Comparison of ENCODE assay signal across 21 mouse cellular contexts in genomic region chr17:27122701-27123100, GRCm38 (mm10). TPM values are rescaled to one million over a fixed set of nuclear protein-coding genes. Genes with fewer than 3 reads are reported as not detected.
DNase-seq lines count a peak whose midpoint lies in the region; TF ChIP-seq lines count a peak whose summit lies in the region.
"Had no signal": no experiment of that assay in that cellular context is flagged by ENCODE, and none has a peak within 500 bp of the region (broad histone marks: within the 10 kb centered on the region; RNA-seq: fewer than 3 reads in every experiment).

No protein-coding gene starts in this region.

- TF ChIP-seq CTCF in layer of hippocampus, adult 2 months (conservative IDR thresholded peaks at IDR 0.05), result no peak

- H3K27ac ChIP-seq in layer of hippocampus, adult 2 months, result peak overlapping the region; percentile 46; the same call in 1 of the 2 replicates
- H3K27ac ChIP-seq: gastrocnemius, adult 2 months; heart, embryonic 15.5 days; hindbrain, embryonic 10.5 days; hindbrain, embryonic 13.5 days had no signal

- peak; percentile 59 for DNase-seq in cerebellum, adult 9-10 months
- no peak for DNase-seq in cerebellum, postnatal 36 days
- DNase-seq in layer of hippocampus, adult 2 months (ENCODE audit: low spot score in 2 of 2), result no peak
- DNase-seq in layer of hippocampus, postnatal 36 days, result no peak
- peak; percentile 76 for DNase-seq in MN1 (ENCODE audit: low spot score)
- no peak for DNase-seq in gastrocnemius, postnatal 4 days (ENCODE audit: low spot score in 2 of 2)
- DNase-seq: adrenal gland, adult 8-10 months; adrenal gland, postnatal 25 days; cerebellum, adult 2 months; forebrain, postnatal 0 days; gastrocnemius, adult 2 months; gastrocnemius, postnatal 14 days; heart, adult 18-20 months; heart, postnatal 10 days; heart, postnatal 36 days; kidney, adult 2 months had no signal

- H3K4me3 ChIP-seq in layer of hippocampus, adult 2 months, result no peak overlapping the region
- H3K4me3 ChIP-seq: gastrocnemius, adult 2 months; heart, embryonic 12.5 days; heart, embryonic 15.5 days; hindbrain, embryonic 10.5 days; hindbrain, embryonic 13.5 days had no signal

RNA-seq across cellular contexts. Expression of gene Uqcc2, which starts 11.0 kb away (rescaled TPM):
- total RNA-seq in layer of hippocampus, adult 2 months (2021), result 100 to 1,000 TPM; 182 to 220 TPM
- total RNA-seq in layer of hippocampus, postnatal 36 days (2021), result 100 to 1,000 TPM; 205 to 207 TPM
- 100 to 1,000 TPM; 230 to 262 TPM for total RNA-seq in gastrocnemius, postnatal 4 days (2021)

RNA-seq across cellular contexts. Expression of gene Ip6k3, which starts 44.9 kb away (rescaled TPM):
- total RNA-seq in layer of hippocampus, adult 2 months (2021), result under 1 TPM; 0.15 to 0.20 TPM
- total RNA-seq in layer of hippocampus, postnatal 36 days (2021), result under 1 TPM in 1 of 2 experiments, not detected in 1; 0.27 TPM
- 10 to 100 TPM; 40.2 to 50.7 TPM for total RNA-seq in gastrocnemius, postnatal 4 days (2021)
- total RNA-seq: forebrain, postnatal 0 days; MEL had no signal

Comparison
In these comparisons a context has a peak if more than half of its experiments do, and no peak if none do; other contexts are left out.
1. DNase-seq: peak in cerebellum, adult 9-10 months (single experiment) and MN1 (single experiment); none in cerebellum, postnatal 36 days (0 of 2), layer of hippocampus, adult 2 months (0 of 2), layer of hippocampus, postnatal 36 days (0 of 2) and gastrocnemius, postnatal 4 days (0 of 2).
2. RNA of gene Ip6k3, which starts 44.9 kb away (total RNA-seq): 40.2 to 50.7 TPM in gastrocnemius, postnatal 4 days; 0.27 TPM in layer of hippocampus, postnatal 36 days and 0.15 to 0.20 TPM in layer of hippocampus, adult 2 months; every median in the first group is over 10 times any median in the second.